Mouse (Mus musculus) small intestine, adult 10 weeks (tissue): ENCODE measurements around the gene Aldh4a1. TPM values are rescaled to one million over a fixed set of nuclear protein-coding genes. Genes with fewer than 3 reads are reported as not detected.

Source experiments
- polyA plus RNA-seq: library from polyadenylated mRNA; stranded (reverse); fragments of 350-450 nt; fragmentation: Illumina TruSeq; extraction: RNeasy Lipid Tissue Mini Kit (QIAGEN cat#74804); gene quantifications from one replicate; pipeline ENCODE4 v1.2.3, GENCODE M21; 2014; ENCODE audit warnings: low replicate concordance

Gene Aldh4a1
- 6.0 TPM for polyA plus RNA-seq

GRCm38 (mm10) chr4:139622373-139623282, at the start of gene Aldh4a1:
TSS of gene Aldh4a1 (plus strand) at chr4:139622866.

GRCm38 (mm10) chr4:139602357-139603244, 20.1 kb upstream of the Aldh4a1 start, which contains the start of gene Gm21969:
TSS of gene Gm21969 (plus strand) at chr4:139603186.

GRCm38 (mm10) chr4:139653238-139653637, 30.6 kb downstream of the Aldh4a1 start, which contains the start of gene Tas1r2:
TSS of gene Tas1r2 (plus strand) at chr4:139653538.

Other genes starting within 250 kb of the Aldh4a1 start
- 1.0 TPM for gene Iffo2, start 92.3 kb upstream of the Aldh4a1 start, polyA plus RNA-seq
- not detected for gene Gm21969, start 19.7 kb upstream of the Aldh4a1 start, polyA plus RNA-seq
- gene Tas1r2, start 30.7 kb downstream of the Aldh4a1 start, polyA plus RNA-seq, result not detected
- gene Pax7, start 210.7 kb downstream of the Aldh4a1 start, polyA plus RNA-seq, result not detected